Mouse (Mus musculus) small intestine, adult 2 months (tissue): Measurements from ENCODE around the gene BC048562.

Source experiments
- CTCF ChIP-seq: fragments of 200-500 bp; IDR thresholded peaks from 2 replicates; pipeline ENCODE4 v1.5.1; 2012; ENCODE audit warnings: low read depth, mild to moderate bottlenecking, control low read depth, inconsistent platforms, low read length, moderate library complexity, mixed read lengths; ENCODE audit not compliant: insufficient replicate concordance, insufficient read length; ENCODE audit errors: extremely low read depth
- POLR2A ChIP-seq: fragments of 200-500 bp; IDR thresholded peaks from 2 replicates; pipeline ENCODE4 v1.6.1; 2012; ENCODE audit warnings: low read depth, mild to moderate bottlenecking, control low read depth, inconsistent platforms, low read length, moderate library complexity

GRCm38 (mm10) chr9:108401186-108401960 is 34.9 kb upstream of the BC048562 start:
- no peak for TF ChIP-seq CTCF
- no peak for TF ChIP-seq POLR2A
